Mouse (Mus musculus) neural tube, embryonic 13.5 days (tissue): ENCODE data around the gene Mrps11. TPM values are rescaled to one million over a fixed set of nuclear protein-coding genes. Genes with fewer than 3 reads are reported as not detected.

ENCODE experiments used
- polyA plus RNA-seq: library from polyadenylated mRNA; unstranded; fragments of >200 nt; fragmentation: Nextera tagmentation; extraction: Ambion mirVana; gene quantifications from 2 replicates; pipeline ENCODE4 v1.2.1, GENCODE M21; 2015

Mrps11 gene
- polyA plus RNA-seq, 1 experiment from 2014 or later: 80.6 TPM

Other genes with a start within 250 kb of the Mrps11 start
- 22.5 and 23.6 TPM in 2 replicates for gene Ntrk3, start 45.1 kb upstream of the Mrps11 start, polyA plus RNA-seq
- 55.9 and 58.7 TPM in 2 replicates for gene Mrpl46, start 412 bp downstream of the Mrps11 start, polyA plus RNA-seq
- 17.1 and 17.2 TPM in 2 replicates for gene Det1, start 64.1 kb downstream of the Mrps11 start, polyA plus RNA-seq
- 43.8 and 47.9 TPM in 2 replicates for gene Aen, start 112.7 kb downstream of the Mrps11 start, polyA plus RNA-seq
- 0.45 TPM in 1 of 2 replicates, not detected in the other for gene Isg20, start 130.3 kb downstream of the Mrps11 start, polyA plus RNA-seq